Mouse (Mus musculus): ENCODE results near the gene Gm17349.
"Not testable (repeated sequence)": the region's sequence is repeated elsewhere in the genome, so short reads cannot be mapped to it uniquely, and the experiment has no call there.

The Gm17349 gene

GRCm38 (mm10) chr15:99717386-99718334 is 12.4 kb upstream of the Gm17349 start, which contains the start of gene Gpd1:
Gene Gpd1, plus strand, starts transcription at chr15:99717515.
- DNase-seq = peak; percentile 61

GRCm38 (mm10) chr15:99716814-99717213 is 11.5 kb upstream of the Gm17349 start:
- no peak for DNase-seq

DNA sequence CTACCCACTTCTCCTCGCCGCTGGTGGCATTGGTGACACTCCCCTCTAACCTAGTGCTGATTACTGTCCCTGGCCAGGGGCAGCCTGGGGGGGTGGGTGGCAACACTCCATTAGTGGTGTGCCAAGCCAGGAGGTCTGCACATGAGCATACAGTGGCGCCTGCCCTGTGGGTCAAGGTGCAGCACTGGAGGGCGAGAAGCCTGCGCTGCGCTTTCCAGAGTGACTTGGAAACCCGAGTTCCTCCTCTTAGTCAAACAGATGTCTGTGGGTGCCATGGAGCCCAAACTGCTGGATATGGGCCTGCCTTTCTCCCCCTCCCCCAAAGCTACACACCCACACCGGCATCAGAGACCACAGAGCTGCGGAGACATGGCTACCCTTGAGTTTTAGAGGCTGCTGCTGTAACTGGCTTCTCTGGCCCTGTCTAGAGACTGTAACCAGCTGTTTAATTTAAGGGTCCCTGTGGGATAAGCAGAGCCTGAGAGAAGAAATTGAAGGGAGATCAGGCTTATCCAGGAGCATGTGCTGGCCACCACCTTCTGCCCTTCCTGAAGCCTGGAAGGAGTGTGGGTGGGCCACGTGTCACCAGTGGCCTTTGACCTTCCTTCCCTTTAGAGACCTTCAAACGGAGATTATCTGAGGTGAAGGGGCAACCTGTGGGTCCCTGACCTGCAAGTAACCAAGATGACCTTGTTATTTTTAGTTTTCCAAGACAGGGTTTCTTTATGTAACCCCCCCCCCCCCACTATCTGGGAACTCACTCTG is 10.9 kb upstream of the Gm17349 start:
- peak; percentile 49 for DNase-seq

GRCm38 (mm10) chr15:99715361-99715865 is 10.1 kb upstream of the Gm17349 start:
- no peak for DNase-seq

GRCm38 (mm10) chr15:99714858-99715257 is 9.6 kb upstream of the Gm17349 start:
- DNase-seq = peak; percentile 86

- DNase-seq = no peak
Observed at GRCm38 (mm10) chr15:99714206-99714605, 8.9 kb upstream of the Gm17349 start.

DNA sequence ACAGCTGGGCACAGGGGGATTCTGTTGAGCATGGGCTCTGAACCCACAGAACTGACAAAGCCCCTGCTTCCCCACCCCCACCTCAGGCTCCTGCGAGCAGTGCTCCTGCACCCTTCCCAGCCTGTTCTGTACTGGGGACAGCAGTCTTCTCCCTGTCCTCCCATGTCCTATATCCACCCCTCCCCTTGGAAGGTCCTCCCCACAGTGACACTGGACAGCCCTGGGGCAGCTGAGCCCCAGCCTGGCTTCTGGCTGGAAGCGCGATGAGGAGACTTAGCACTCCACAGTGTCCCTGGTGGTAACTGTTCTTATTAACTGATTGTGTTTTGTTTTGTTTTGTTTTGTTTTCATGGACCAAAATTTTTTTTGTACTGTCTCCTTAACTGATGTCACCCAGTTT is 8.3 kb upstream of the Gm17349 start:
- no peak for DNase-seq

- DNase-seq = no peak
Observed at GRCm38 (mm10) chr15:99712666-99713559, 7.6 kb upstream of the Gm17349 start.

DNA sequence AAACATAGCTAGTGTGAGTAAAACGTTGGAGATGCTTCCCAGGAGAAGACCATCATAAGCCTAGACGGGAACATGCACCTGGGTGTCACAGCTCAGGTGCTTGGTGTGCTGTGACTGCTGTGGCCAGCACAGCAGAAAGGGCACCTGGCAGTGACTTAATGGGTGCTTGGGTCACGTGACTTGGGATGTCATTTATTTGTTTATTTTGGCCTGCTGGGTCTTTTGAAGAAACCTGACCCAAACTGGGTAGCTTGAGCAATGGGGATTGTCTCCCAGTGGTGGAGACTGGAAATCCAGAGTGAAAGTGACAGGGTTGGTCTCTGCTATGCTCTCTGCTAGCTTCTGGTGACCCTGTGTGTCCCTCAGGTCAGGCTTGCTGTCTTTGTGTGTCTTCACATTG is 6.2 kb upstream of the Gm17349 start:
- no peak for DNase-seq

DNA sequence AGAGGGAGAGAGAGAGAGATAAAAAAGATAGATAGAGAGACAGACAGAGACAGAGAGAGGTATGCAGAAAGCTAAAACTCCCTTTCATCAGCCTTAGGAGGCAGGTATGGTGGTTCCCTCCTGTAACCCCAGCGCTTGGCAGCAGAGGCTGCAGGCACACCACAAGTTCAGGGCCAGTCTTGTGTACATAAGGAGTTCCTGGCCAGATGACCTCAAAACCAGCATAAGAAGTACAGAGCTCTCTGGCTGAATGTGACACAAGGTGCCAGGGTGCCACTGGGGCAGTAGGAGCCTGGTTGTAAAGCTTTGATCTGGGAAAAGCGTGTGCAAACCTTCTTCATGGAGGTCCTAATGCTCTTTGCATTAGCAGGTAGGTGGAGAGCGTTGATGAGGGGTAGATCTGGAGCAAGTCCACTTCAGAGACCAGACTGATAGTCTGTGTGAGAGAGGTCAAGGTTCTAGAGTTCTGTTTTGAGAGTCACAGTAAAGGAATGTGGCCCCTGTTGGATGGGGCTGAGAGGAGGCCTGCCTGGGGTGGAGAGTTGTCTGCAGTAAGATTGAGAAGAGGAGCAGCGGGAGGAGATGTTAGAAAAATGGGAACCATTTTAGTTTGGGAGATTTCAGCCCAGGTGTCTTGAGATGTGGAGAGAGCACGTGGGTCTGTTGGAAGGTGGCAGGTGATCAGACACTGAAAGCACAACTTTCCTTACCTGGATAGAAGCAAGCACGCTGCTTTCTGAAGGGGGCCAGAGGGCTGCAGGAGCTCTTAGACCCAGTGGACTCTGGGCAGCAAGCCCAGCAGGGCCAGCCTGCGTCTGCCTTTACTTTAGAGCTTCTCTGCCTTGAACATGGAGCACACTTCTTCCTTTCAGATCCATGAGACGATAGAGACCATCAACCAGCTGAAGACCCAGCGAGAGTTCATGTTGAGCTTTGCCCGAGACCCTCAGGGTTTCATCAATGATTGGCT is 5.2 kb upstream of the Gm17349 start:
- no peak for DNase-seq

DNA sequence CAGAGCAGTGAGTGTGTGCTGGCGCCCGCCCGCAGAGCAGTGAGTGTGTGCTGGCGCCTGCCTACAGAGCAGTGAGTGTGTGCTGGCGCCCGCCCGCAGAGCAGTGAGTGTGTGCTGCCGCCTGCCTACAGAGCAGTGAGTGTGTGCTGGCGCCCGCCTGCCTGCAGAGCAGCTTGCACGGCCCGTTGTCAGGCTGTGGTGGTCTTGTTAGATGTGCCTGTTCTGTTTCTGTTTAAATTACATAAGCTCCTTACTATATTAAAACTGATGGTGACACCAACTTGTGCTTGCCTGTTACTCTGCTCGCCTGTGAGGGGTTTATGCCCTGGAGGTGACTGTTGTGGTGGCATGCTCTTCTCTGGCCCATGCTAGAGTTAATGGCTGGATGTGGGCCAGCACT is 2.9 kb upstream of the Gm17349 start:
- no peak for DNase-seq

DNA sequence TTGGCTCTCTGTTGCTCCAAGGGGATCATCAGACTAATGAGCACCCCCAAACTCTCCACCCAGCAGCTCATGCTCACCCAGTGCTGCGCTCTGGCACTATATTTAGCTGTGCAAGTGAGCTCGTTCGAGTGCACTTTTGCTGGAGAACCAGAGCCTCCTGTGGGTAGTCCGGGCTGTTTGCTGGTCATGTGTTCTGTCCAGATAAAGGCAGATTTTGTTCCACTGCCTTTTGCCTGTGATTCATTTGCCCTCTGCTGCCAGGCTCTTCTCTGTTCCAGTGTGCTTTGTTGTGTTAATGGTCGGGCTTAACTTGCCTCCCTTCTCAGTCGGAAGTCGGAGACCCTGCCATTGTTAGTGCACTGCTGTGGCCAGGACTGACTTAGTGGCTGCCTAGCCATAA is 409 bp downstream of the Gm17349 start:
- no peak for DNase-seq

DNA sequence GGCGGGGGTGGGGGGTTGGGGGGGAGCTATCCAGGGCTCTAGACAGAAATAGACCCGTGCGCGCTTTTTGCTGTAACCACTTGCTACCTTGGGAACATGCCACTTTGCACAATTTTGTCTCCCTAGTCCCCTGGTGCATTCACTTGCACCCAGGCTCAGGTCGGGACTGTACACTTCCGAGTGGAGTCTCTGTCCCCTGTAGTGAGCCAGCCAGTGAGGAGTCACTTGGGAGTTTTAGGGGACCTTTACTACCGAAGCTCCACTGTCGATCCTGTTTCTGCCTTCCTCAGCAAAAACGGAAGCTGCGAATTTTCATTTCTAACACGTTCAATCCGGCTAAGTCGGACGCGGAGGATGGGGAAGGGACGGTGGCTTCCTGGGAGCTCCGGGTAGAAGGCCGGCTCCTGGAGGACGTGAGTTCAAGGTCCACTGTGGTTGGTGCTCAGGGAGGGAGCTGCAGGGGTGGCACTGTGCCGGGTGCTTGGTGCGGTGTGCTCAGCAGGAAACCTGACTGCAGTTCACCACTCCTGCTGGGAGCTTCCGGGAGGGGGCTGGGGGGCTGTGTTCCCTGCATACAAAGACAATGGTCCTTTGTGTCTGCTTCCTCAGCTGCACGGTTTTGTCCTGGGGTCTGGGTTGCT is 1.1 kb downstream of the Gm17349 start:
- DNase-seq = peak; percentile 64

GRCm38 (mm10) chr15:99703676-99704040 is 1.6 kb downstream of the Gm17349 start:
- no peak for DNase-seq

DNA sequence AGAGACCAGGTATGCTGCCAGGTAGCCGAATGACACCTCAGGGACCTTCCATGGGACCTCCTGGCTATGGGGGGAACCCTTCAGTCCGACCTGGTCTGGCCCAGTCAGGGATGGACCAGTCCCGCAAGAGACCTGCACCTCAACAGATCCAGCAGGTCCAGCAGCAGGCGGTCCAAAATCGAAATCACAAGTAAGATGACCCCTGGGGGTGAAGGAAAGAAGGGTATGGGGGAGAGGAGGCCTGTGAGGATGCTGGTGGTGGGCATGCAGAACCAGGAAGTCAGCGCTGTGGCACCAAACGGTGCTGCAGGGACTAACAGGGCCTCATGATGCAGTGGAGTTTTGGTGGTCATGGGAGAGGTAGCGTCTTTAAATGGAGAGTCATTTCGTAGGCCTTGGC is 2.2 kb downstream of the Gm17349 start:
- no peak for DNase-seq

DNA sequence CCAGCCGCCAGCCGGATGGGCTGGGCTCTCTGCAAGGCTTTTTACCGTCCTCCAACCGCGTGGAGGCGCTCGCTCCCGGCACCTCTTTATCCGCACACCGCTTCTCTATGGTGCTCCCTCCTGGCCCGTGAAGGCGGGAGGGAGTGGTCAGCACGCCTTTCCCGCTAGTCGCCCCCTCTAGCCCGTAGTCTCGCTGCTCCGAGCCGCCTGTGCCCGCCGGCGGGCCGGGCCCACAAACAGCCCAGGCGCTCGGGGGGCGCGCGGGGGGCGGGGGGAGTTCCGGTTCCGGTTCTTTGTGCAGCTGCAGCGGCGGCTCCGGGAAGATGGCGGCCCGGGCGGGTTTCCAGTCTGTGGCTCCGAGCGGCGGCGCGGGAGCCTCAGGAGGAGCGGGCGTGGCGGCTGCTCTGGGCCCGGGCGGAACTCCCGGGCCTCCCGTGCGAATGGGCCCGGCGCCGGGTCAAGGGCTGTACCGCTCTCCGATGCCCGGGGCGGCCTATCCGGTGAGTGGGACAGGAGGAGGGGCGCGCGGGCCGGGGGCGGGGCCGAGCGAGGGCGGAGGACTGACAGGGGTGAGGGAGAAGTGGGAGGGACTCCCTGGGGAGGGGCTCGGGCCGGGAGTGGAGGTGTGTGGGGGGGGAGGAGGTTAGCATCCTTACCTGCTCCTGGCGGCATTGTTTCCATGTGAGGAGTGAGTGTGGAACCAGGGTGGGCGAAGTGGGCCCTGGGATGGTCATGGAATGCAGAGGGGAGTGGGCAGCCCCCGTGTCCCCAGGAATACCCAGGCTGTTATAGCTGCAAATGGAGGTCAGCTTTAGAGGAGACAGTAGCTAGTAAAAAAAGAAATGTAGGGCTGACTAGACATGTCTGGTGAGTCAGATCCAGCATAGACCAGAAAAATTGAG is 3.0 kb downstream of the Gm17349 start, which contains the start of gene Smarcd1:
Gene Smarcd1, plus strand, starts transcription at position 131 of the 902 bp plus-strand sequence.
- peak; percentile 97 for DNase-seq

DNA sequence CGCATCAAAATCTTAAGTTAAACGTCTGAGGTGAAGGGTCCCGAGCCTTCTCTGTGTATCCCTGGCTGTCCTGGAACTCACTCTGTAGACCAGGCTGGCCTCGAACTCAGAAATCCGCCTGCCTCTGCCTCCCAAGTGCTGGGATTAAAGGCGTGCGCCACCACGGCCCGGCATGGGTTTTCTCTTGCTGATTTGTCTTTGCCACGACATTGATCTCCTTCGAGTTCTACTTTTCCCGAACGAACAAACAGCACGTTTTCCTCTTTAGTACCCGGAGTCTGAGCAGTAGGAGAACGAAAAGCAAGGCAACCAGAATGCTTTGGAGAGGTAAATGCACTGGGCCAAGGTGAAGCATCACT is 3.7 kb downstream of the Gm17349 start:
- not testable (repeated sequence) for DNase-seq

- no peak for DNase-seq
Observed at GRCm38 (mm10) chr15:99700219-99701106, 4.8 kb downstream of the Gm17349 start.

DNA sequence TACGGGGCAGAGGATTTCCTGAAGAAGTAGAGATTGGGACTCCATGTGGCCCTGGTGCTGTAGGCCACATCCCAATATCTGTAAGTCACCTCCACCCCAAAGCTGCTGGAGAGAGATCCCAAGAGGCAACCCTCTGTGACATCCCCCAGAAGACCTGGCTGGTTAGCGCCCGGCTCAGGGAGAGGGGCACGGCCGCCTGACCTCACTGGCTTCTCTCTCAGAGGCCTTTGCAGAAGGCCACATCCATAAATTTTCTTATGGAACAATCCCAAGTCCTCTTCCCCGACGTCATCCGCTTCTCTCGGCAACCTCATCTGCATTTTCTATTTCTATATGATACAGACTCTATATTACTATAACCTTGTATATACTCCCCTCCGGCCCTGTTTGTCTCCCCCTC is 5.6 kb downstream of the Gm17349 start:
- DNase-seq = no peak
